Mouse (Mus musculus) brain, adult 2 months (tissue): ENCODE measurements at regions not wholly inside any gene's neighbourhood (a gene's known extent, or its start where the extent isn't known, plus 50 kb on each side); places are given as distances from the start of the nearest gene placed in this dataset.

Experiments used
- DNase-seq: peaks from one replicate; pipeline ENCODE4 v3.0.0; 2011; ENCODE audit warnings: low read depth, low spot score

DNA sequence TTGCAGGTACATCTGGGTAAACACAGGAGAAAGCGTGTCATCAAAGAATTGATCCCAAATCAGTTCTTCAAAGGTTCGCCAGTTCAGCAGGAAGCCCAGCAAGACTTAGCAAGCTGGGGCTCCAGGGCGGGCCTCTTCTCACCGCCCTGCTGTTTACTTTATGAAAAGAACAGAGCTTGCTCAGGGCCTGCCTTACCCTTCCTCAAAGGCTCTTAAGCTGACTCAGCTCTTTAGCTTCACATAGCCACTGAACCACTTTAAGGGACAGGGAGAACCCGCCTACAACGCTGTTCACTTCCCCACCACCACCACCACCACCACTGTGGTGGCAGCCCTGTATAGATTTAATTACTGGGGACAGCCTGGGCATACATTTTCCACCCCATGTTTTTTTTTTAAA, 148.5 kb downstream of the Clic5 start:
- no peak for DNase-seq

- DNase-seq: no peak
Observed at GRCm38 (mm10) chr17:44337253-44337652, 148.9 kb downstream of the Clic5 start.

DNA sequence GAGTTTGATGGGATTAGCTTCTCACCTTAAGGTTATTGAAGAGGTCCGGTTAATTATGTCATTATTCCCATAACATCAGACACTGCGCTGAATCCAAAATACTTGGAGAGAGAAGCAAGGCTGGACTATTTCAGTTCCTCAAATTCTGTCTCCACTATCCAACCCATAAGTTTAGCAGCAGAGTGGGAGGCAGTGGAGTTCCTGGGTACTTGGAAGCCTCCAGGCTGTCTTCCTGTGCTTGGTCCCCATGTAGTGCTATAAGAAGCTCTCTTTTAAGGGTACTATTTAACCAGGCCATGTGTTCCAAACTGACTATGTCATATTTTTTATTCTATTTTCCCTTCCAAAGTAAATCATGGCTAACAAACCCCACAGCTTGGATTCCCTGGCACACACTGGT, 156.2 kb downstream of the Clic5 start:
- peak; percentile 20 for DNase-seq

- no peak for DNase-seq
Observed at GRCm38 (mm10) chr17:44345374-44345773, 157.0 kb downstream of the Clic5 start.

- DNase-seq: peak; percentile 16
Observed at GRCm38 (mm10) chr17:44350201-44350948, 162.0 kb downstream of the Clic5 start.

DNA sequence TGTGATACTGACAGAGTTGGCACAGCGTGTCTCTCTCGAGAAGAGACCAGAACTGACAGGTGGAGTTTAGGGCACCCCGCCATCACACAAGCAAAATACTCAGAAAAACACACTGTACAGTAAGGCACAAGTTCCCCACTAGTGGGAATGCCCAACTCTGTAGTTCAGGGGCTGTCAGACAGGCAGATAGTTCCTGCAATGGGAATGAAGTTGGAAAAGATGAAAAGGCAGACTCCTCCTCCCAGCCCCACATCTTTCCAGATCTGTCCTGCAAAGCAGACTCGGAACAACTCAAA, 162.5 kb downstream of the Clic5 start:
- no peak for DNase-seq

DNA sequence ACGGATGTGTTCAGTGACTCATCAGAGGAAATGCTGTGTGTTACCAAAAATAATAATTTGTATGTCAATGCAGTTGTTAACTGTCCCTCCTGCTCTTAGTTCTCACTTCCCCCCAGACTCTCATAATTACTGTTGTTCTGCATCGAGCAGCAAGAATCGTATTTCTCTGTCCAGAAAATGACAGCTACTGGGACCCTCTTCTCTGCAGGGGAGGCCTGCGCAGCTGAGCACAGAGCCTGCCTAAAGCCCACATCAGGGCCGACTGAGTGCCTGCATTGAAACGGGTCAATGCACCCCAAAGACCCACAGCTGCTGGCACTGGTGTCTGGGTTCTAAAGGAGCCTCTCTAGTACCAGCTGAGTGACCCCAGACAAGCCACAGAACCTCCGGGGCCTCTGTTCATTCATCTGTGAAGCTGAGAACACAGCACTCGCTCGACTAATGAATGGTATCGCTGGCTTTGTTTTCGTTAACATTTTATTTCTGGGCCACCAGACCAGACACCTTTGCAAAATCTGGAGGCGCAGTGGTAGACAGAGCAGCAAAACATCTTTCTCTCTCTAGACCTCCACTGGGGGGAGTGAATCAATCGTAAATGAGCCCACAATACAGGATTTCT, 163.2 kb downstream of the Clic5 start:
- DNase-seq: peak; percentile 16

- DNase-seq: no peak
Observed at GRCm38 (mm10) chr17:44352142-44352541, 163.8 kb downstream of the Clic5 start.

DNA sequence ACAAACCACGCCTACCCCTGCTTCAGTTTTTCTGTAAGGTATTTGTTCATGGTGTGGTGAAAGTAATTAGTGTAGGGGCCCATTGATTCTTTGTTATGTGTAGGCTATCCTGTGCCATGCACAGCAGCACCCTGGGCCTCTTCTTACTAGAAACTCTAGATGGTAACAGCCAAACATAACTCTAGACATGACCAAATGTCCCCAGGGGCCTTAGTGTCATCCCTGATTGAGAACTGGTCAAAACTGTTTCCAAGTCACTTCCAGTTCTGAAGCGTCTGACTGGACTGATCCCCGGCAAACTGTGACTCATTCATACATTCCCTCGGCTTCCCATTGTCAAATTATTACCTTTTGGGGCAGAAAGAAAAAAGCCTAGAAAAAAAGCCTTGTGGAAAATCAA, 174.7 kb downstream of the Clic5 start:
- DNase-seq: no peak

DNA sequence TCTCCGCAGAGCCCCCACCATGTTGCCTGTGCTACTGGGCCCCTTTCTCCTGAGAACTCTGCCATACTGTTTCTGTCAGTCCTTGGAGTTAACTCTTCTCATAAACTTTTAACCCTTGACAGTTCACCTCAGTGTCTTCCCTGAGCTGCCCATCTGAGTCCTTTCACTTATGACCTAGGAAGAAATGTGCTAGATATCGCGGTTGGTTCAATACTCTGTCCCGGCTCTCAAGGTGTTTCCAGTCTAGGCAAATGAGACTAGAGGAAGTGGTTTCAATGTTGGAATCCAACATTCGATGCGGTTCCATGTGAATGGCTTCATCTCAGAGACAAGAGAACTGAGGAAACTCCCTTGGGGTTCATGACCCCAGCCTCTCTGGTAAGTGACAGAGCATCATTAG, 176.1 kb downstream of the Clic5 start:
- DNase-seq: no peak

DNA sequence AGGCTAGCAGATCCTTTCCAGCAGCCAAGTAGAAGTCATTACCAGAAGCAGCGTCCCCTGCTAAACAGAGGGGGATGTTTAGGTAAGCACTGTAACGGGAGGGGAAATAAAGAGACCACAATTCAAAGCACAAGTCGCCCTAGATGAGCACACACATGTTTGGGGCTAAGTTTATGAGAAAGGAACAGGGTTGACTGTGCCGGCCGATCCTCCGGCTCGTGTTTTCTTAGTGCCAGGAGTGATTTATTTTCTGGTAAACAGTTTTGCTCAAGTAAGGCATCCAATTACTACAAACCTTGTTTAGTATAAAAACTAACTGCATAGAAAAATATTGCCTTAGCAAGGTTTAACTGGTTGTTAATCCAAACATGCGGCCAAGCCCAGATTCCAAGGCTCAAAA, 178.1 kb downstream of the Clic5 start:
- DNase-seq: no peak

- DNase-seq: no peak
Observed at GRCm38 (mm10) chr17:44367561-44367960, 179.2 kb downstream of the Clic5 start.

- no peak for DNase-seq
Observed at GRCm38 (mm10) chr17:44370966-44371465, 182.6 kb downstream of the Clic5 start.

- no peak for DNase-seq
Observed at GRCm38 (mm10) chr17:44371620-44372019, 183.2 kb downstream of the Clic5 start.

DNA sequence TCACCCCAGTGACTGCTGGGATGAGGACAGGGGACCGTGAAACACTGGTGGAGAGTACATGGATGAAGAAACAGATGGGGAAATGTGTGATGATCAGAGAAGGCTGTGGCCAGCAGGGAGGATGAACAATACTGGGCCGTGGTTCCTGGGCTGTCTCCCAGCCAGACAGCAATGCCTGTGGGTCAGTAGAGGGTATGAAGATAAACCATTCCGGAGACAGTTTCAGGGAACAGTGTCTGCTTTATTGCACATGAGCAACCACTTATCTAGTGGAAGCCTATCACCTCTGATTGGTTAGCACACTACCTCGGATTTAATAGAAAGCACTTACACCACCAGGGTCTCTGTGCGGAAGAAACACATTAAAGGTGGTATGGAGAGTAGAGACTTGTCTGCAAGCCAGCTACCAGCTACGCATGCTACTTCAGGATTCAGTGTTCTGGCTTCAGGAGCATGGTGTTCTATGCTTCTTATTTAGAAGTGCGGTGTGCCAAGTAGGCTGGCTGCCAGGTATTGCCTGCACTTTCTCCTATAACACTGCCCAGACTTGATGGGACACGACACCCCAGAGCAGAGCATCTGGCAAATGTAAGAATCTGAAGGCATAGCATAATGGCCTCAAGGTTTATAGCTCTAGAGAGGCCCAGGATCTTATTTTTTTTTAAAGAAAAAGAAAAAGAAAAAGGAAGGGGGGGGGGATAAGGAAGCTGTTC, 185.5 kb downstream of the Clic5 start:
- peak; percentile 27 for DNase-seq

DNA sequence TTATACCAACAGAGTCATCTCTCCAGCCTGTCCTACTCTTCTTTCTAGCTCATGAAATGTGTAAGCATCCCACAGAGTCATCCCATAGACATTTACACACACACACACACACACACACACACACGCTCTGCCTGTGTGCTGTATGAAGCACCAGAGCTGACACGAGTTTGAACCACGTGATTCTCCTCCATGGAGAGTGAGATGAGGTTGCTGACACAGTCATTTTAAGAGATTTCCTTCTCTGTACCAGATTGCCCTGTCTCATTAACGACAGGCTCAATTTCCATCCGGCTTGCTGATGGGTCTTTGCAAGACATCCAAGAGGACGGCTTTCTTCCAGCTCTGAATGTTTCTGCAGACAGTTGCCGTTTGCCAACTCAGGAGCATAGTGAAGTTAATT, 190.0 kb downstream of the Clic5 start:
- peak; percentile 47 for DNase-seq

- DNase-seq: no peak
Observed at GRCm38 (mm10) chr17:44388916-44389315, 200.5 kb downstream of the Clic5 start.

DNA sequence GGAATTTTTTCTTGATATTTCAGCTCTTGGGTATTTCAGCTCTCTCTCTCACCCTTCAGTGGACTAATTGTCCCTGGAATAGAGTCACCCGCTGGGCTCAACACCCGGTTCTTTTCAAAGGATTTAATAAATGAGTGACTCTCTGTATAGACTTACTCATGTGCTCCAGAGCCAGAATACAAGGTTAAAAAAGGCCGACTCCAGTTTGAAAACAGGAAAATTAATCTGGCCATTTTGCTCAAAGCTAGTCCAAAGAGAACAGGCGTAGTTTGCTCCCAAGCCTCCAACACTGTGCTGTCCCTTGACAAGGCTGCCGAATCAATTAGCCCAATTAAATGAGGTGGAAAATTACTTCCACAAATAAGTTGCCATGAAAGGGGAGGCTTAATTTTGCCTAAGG, 209.4 kb downstream of the Clic5 start:
- peak; percentile 45 for DNase-seq

DNA sequence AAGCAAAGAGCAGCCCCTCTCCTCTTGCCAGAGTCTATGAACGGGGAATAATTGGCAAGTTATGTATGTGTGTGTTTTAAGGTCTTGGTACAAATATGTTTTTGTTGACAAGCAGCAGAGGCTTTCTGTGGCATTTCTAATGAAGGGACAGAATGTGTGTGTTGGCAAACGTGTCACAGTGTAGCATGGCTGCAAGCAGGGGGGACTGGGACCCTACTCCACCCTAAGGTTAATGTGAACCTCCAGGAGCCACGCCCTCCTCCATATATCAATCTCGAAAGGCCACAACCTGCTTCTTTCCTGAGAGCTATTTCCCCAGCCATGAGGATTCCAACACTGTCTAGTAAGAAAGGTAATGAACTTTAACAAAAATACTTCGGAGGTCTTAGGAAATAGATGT, 209.8 kb downstream of the Clic5 start:
- no peak for DNase-seq

DNA sequence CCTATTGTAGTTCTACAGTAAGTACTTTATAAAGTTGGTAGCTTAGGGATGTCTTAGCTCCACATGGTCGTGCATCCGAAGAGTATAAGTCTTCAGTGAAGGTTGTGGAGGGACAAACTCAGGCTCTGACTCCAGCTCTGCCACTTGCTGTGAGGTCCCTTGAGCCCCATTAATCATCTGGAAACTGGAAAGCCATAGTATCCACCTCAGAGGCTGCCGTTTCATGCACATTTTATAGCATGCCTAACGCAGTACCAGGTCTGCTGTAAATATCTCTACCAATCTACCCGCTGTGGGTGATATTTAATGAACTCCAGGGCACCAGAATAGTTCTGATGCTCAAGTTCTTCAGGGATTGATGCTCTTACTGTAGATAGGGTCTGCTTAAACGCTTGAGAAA, 216.5 kb downstream of the Clic5 start:
- DNase-seq: no peak

GRCm38 (mm10) chr17:44410961-44411360, 222.6 kb downstream of the Clic5 start:
- DNase-seq: no peak

- DNase-seq: peak; percentile 49
Observed at GRCm38 (mm10) chr17:44418676-44419404, 230.5 kb downstream of the Clic5 start.
